Mouse (Mus musculus) heart, postnatal 0 days (tissue): ENCODE measurements around the gene Sos2.

Experiments
- CTCF ChIP-seq: IDR thresholded peaks from 2 replicates; pipeline ENCODE4 v1.5.1; 2016; ENCODE audit warnings: antibody characterized with exemption, control low read depth, low read depth
- EP300 ChIP-seq: IDR thresholded peaks from 2 replicates; pipeline ENCODE4 v1.6.1; 2016; ENCODE audit warnings: antibody characterized with exemption, low read depth

GRCm38 (mm10) chr12:69568266-69568665 is 113.4 kb downstream of the Sos2 start:
- no peak for TF ChIP-seq EP300
- no peak for TF ChIP-seq CTCF
